Mouse (Mus musculus): ENCODE data around the gene Sox30.

Gene Sox30

DNA sequence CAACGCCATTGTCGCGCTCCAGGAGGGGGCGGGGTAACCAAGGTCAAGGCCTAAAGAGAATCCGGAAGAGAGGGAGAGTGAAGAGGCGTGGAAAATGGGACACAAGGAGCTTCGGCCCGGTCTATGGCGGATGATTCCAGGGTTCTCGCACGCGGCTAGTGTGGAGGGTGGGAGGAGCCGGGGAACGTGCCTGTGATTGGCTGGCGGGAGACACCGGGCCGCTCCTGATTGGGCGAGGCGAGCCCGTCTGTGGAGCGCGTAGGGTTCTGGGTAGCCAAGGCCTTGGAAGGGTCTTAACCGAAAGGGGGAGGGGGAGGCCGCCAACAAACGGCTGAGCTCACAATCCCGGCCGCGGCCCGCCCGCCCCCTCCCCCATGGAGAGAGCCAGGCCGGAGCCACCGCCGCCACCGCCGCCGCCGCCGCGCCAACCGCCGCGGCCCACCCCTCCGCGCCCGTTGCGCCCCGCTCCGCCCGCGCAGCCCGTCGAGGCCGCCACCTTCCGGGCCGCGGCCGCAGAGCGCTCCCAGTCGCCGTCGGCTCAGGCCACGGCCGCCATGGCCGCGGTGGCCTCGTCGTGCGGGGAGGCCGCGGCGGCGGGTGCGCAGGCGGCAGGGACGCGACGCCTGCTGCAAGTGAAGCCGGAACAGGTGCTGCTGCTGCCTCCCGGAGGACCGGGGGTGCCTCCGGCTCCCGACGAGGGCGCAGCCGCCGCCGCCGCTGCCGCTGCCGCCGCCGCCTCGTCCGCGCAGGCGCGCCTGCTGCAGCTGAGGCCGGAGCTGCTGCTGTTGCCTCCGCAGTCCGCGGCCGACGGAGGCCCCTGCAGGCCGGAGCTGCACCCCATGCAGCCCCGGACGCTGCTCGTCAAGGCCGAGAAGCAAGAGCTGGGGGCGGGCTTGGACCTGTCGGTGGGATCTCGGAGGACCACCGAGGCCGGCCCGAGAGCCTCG lies at the start of gene Sox30:
Gene Sox30, plus strand, starts transcription at position 365 of the 947 bp plus-strand sequence.
- peak; percentile 93 for DNase-seq (ENCODE audit: low read depth, low spot score)

DNA sequence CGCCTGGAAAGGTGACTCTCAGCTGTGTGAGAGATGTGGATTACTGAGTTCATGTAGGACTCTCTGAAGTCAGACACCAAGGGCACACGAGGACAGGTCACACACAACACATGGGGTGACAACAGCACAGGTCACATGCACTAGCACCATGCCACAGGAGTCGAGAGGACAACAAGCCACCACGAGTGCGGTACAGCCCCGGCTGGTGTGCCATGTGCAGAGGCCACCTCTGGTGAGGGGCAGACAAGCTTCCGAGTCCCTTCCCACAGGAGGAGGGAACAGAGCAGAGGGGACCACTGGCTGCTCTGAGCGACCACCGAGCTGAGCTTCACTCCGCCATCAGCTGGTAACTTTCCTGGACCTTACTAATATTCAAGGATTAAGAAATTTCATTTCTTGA lies 47.3 kb upstream of the Sox30 start:
- no peak for DNase-seq (ENCODE audit: low read depth, low spot score)

DNA sequence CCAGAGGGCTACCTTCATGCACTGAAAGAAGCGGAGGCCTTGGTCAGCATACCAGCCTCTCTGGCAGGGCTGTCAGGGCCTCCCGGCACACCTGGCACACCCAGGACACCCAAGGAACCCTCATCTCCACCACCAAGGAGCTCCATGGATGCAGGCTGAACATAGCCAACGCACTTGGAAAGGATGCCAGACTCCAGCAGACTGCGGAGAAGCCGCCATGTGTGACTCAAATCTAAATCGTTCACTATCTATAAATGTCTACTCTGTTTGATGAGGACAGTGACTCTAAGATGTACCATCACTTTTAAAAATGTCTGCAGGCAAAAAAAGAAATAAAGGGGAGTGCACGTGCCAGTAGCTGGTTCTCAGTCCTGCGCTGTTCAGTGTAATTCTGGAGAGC lies 42.6 kb upstream of the Sox30 start:
- DNase-seq (ENCODE audit: low read depth, low spot score): no peak

DNA sequence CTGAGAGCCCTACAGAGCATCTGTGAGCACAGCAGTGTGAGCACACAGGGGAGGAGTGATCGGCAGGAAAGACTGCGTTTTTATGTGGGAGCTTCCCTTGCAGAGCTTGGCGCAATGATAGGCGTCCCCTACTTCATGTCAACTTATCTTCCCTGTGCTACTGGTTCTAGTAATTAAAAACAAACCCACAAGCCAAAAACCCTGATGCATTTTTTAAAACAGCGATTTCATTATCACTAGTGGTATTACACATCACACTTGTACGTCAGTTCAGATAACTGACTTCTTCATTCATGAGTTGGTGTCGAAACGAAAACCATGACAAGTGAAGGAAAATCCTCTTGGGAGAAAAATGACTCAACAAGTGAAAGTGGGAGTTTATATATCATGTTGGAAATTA lies 41.2 kb upstream of the Sox30 start:
- DNase-seq (ENCODE audit: low read depth, low spot score): no peak

DNA sequence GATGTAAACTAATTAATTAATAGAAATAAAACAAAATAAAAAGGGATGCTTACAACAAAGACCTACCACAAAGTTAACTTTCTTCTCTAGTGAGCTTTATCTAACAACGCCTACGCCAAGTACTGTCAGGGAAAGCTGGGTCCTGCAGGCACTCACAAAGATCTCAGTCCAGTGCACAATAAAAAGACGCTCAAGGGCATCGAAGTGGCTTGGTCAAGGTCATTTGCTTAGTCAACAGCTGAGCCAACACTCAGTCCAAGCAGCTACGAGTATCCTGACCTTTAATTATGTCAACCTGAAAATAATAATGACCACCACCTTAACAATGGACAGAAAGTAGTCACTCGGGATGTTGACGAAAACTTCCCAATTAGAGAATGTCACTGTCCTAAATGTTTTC lies 37.8 kb upstream of the Sox30 start:
- no peak for DNase-seq (ENCODE audit: low read depth, low spot score)

DNA sequence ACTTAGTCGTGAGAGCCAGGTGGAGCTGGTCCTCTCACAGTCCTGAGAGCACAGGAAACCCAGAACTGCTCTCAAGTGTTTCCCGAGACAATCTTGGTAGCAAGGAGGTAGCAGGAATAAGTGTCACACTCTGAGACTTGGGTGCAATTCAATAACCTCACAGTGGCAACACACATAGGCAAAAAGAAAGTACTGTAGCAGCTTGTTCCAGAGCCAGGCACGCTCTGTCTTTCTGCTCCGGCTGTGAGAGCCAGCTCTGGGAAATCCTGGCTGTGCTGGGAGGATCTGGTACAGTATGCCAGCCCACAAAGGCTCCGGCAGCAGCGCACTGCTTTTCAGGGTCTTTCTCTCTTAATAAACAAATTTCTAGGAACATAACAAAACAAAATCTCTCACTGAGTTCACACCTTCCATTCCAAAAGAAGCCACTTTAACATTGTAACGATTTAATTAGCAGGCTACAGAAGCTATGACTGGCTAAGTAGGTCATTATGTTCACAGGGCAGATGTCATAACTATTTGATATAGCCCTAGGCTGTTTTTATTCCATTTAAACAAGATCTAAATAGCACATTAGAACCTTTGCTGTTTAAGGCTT lies 36.9 kb upstream of the Sox30 start:
- no peak for DNase-seq (ENCODE audit: low read depth, low spot score)

DNA sequence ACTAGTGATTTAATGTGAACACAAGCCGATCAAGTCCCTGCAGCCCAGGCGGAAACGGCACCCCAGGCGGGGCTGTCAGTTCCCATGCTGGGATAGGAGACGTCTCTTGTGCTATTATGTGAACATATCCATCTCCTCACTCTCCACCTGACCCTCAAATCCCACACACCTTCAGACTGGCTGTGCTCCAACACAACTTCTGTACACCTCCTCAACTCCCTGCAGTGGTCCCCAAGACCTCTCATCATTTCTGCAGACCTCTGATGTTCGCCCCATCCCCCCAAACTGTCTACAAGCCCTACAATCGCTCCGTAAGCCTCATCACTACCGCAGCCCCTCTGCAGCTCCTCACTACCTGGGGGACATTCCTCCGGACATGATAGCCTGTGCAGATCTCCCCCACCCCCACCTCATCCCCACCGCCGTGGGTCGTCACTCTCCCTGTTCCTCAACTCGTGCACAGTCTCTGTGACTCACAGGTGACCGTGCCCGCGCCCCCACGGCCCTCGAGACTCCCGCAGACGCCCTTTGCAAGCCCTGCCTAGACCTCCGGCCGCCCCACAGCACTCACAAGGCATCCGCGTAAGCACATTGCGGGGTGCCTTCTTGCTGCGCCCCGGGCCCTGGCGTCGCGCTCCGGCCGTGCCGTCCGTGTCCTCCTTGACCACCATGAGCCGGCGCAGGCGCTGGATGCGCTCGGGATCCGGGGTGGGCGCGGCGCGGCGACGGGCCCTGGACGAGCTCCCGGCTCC lies 36.0 kb upstream of the Sox30 start:
- peak; percentile 33 for DNase-seq (ENCODE audit: low read depth, low spot score)

DNA sequence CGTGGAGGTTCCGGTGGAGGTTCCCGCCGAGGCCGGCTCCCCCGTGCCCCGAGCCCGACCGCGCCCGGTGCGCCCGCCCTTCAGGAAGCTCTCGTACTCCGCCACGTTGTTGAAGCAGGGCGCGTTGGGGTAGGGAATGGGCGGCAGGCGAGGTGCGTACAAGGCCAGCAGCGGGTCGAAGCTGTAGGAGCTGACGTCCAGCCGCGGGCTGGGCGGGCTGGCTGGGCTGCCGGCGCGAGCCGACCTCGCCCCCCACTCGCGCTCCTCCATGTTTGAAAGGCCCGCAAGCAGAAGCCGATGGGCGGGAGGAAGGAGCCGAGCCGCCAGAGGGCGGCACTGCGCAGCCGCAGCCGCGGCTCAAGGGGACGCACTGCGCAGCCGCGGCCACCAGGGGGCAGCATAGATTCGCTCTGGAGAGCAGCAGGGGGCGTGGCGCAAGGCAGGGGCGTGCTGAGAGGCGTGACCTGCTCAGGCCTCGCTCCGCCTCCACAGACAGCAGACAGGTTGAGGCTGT lies 35.4 kb upstream of the Sox30 start, which contains the start of gene Lsm11:
Gene Lsm11, minus strand, starts transcription at position 293 of the 514 bp plus-strand sequence.
- peak; percentile 93 for DNase-seq (ENCODE audit: low read depth, low spot score)

DNA sequence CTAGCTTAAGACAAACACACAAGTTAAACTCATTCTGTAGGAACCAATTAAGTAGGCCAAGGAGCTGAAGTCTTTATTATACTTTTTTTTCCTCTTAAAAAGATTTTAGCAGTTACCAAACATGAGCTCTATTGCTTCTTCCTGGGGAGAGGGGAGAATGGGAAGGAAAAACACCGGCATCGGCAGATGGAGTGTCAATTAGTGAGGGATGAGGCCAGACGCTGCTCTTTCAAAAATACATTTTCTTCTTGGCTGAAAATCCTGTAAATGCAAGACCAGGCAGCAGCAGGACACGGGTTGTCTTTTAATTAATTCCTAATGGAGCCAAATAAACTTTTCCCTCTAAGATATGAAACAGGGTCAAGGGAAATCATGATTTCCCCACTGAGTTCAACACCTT lies 33.3 kb upstream of the Sox30 start:
- DNase-seq (ENCODE audit: low read depth, low spot score): no peak

DNA sequence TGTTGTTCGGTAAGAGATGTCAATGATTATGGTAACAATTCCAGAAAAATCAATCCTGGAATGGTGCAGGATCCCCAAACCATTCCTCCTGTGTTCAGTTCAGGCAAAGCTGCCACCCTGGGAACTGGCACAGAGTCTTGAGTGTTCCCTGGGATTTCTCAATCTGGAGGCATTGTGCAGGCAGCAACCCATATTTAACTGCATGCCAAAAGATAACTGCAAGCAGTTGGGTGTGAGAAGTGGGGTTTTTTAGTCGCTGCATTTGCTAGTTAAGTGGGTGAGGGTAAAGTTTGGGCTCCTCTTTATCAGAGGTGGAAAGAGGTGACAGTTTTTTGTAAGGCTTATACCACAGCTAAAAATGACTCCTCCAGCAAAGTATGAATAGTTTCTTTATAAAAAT lies 32.6 kb upstream of the Sox30 start:
- DNase-seq (ENCODE audit: low read depth, low spot score): no peak

DNA sequence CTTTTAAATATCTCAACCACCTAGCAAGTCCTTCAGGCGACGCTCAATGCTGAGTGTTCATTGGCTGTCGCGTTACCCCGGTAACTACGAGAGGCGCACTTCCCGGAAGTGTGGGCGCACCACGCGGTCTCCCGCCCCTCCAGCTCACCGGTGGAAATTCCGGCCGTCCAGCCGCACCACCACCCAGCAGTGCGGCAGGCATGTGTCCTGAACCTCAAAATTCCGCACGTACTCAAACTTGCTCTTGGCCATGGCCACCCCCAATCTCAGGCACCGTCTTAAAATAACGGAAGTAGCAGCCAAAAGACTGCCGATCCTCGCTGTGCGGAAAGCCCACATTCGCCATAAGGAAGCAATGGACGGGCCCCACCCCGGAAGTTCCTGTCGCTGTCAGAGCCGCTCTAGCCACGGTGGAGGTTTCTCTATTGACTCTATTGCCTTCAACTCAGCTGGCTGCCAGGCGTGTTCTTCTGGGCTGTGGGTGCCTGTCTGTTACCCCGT lies 24.9 kb upstream of the Sox30 start, which contains the start of gene Thg1l:
Gene Thg1l, minus strand, starts transcription at position 368 of the 501 bp plus-strand sequence.
- DNase-seq (ENCODE audit: low read depth, low spot score): peak; percentile 94

DNA sequence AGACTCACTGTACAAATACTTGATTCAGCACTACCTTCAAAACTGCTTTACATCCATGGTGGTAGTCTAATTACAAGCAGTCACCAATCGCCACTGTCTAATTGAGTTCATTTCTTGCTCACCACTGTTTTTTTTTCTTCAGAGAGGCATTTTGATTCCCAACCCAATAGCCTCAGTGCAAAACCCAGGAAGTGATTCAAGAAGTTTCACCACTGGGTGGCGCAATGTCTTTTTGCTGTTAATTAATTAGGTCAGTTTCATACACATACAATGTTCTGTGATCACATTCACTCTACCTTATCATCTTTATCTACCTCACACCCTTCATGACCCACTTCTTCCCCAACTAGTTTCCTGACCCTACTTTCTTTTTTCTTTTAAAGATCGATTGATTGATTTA lies 20.5 kb upstream of the Sox30 start:
- peak; percentile 44 for DNase-seq (ENCODE audit: low read depth, low spot score)

DNA sequence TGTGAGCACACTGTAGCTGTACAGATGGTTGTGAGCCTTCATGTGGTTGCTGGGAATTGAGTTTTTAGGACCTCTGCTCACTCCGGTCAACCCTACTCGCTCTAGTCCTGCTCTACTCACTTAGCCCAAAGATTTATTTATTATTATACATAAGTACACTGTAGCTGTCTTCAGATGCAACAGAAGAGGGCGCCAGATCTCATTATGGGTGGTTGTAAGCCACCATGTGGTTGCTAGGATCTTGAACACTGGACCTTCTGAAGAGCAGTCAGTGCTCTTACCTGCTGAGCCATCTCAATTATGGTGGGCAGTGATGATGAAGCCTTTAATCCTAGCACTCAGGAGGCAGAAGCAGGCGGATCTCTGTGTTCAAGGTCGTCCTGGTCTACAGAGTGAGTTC lies 20.1 kb upstream of the Sox30 start:
- DNase-seq (ENCODE audit: low read depth, low spot score): peak; percentile 38

DNA sequence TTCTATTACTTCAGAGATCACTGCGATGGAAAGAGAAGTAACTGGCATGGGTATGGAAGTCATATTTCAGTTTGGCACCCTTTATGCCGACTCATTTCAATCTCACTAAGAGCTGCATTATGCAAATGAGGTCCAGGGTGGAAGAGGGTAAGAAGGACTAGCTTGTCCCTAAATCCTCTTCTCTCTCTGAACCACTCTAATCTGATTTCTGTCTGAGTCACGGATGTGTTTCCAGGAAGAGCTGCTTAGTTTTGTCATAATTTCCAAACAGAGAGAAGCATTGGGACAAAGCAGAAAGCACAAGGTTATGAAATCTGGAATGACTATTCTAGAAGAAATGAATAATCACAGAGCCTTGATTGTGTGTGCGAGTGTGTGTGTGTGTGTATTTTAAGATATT lies 13.2 kb upstream of the Sox30 start:
- no peak for DNase-seq (ENCODE audit: low read depth, low spot score)

DNA sequence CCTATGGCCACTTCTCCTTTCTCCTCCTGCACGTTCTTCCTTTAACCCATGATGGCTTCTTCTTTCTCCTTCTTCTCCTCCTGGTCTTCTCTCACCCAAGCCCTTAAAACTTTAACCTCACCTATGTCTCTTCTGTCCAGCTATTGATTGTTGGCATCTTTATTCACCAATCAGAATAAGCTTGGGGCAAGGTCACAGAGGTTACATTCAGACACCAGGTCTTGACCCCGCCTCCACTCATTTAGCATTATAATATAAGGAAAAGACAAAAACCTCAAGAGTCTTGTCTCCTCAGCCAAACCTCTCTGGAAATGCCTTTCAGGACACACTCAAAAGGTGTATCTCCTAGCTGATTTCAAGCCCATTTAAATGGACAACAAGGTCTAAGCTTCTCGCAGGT lies 11.6 kb upstream of the Sox30 start:
- DNase-seq (ENCODE audit: low read depth, low spot score): peak; percentile 70

DNA sequence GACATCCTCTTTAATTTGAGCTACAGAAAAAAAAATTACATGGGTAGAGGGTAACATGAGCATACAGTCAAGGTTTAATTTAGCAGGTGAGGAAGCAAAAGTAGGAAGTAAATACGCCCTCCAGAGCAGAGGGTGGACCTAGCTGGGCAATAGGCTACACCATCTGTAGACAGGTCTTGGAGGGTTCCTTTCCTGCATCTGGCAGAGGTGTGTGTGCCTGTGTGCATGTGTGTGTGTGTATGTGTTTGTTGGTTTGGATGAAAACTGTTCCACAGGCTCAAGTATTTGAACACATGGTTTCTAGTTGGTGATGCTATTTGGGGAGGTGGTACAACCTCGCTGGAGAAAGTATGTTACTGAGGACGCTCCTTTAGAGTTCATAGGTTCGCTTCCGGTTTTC lies 6.5 kb upstream of the Sox30 start:
- DNase-seq (ENCODE audit: low read depth, low spot score): no peak

DNA sequence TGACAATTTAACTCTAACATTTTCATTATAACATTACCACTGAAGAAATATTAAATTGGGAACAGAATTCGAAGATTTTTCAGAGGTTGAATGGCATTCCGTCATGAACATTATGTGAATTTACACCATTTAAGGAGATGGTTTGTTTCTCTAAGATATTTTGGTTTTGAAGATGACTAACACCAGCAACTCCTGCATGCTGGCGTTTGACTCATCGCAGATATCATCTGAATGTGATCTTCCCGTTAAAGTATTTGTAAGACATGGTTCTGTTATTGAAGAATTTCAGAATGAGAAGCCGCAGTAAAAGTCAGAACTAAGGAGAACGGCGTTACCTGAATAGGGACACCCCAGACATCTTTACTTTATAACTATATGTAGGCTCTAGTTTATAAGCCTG lies 5.6 kb upstream of the Sox30 start:
- DNase-seq (ENCODE audit: low read depth, low spot score): no peak

DNA sequence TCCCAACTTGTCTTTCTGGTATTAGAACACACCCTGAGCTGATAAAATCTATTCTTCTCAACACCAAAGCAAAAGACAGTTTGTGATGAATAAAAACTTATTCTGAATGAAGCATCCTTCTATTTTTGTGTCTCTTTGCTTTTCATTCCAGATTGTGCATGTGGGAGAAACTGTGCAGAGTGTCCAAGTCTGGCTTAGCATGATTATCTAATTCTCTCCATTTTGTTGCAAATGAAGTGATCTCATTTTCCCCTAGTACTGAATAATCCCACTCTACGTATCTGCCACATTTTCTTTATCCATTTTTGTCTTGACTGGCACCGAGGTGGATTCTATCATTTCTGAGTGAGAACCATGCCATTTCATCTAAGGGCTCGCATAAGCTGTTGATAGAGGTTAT lies 4.0 kb upstream of the Sox30 start:
- no peak for DNase-seq (ENCODE audit: low read depth, low spot score)

DNA sequence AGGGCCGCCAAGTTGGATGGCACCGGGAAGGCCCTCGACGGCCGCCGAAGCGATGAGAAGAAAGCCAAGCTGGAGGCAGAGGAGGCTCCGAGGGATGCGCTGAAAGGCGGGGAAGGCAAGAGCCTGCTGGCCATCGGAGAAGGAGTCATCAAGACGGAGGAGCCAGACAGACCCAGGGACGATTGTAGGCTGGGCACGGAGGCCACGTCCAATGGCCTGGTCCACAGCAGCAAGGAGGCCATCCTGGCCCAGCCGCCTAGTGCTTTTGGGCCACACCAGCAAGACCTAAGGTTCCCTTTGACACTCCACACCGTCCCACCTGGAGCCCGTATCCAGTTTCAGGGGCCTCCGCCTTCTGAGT lies 763 bp downstream of the Sox30 start:
- peak; percentile 14 for DNase-seq (ENCODE audit: low read depth, low spot score)

DNA sequence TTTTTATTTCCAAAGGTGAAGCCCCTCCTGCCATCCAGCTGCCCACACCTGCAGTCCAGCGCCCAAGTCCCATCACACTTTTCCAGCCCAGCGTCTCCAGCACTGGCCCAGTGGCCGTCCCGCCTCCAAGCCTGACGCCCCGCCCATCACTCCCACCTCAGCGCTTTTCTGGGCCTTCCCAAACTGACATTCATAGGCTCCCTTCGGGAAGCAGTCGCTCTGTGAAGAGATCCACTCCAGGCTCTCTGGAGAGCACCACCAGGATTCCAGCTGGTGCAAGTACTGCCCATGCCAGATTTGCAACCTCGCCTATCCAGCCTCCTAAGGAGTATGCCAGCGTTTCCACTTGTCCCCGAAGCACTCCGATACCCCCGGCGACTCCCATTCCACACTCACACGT lies 11.5 kb downstream of the Sox30 start:
- peak; percentile 54 for DNase-seq (ENCODE audit: low read depth, low spot score)

DNA sequence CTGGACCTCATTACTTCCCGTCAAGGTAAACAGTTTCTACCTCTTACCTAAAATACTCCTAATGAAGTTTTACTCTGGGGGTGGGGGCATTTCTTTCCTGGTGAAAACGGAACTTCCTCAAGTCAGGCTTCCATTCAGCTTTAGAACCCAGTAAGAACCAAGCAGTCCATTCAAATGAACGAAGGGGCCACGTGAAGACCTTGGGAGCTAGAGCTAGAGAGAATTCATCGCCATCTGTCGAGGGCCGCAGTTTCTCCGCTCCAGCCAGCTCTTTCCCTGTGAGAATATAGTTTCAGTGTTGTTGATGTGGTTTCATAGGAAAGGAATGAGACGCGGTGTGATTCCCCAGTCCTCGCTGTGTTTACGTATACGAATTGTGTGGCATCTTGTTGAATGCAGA lies 12.0 kb downstream of the Sox30 start:
- DNase-seq (ENCODE audit: low read depth, low spot score): peak; percentile 12

DNA sequence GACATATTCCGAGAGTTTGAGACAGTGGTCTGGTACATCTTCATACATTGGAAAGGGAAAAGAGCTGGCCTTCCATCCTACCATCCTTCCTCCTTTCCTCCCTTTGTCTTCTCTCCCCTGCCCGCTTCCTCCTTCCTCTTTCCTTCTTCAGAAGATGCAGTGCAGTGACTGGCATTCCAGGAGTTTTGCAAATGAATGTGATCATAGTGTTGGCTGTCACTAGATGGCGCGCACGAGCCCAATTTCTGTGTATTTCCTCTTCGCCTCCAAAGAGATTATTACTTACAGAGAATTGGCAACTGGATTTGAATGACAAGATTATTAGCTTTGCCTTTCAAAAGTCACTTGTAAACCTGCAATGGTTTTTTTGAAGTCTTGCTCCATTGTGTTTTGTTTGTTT lies 36.0 kb downstream of the Sox30 start:
- peak; percentile 63 for DNase-seq (ENCODE audit: low read depth, low spot score)

Measured in ES-CJ7 (cell line).